ENCODE assay signal across 8 mouse cellular contexts in genomic region chr16:48750145-48750827, GRCm38 (mm10). TPM values are rescaled to one million over a fixed set of nuclear protein-coding genes. Genes with fewer than 3 reads are reported as not detected.
DNase-seq lines count a peak whose midpoint lies in the region; ATAC-seq lines count a peak whose summit lies in the region.

No protein-coding gene starts in this region.

- no peaks in the 10 kb centered on the region; the same call in none of the 2 replicates for H3K4me1 ChIP-seq in hindbrain, embryonic 13.5 days (replicated peaks)

- H3K36me3 ChIP-seq in hindbrain, embryonic 13.5 days: no peaks in the 10 kb centered on the region

- H3K27me3 ChIP-seq in hindbrain, embryonic 13.5 days: no peaks in the 10 kb centered on the region

- no peak for ATAC-seq in hindbrain, embryonic 13.5 days (ENCODE audit: low FRiP score)

- no peaks in the 10 kb centered on the region for H3K9me3 ChIP-seq in hindbrain, embryonic 13.5 days

- whole genome bisulfite sequencing in hindbrain, embryonic 13.5 days: 21% methylated on average over 26 of the region's 26 CpGs

- peak overlapping the region; percentile 52 for H3K4me2 ChIP-seq in hindbrain, embryonic 13.5 days

- H3K9ac ChIP-seq in hindbrain, embryonic 13.5 days: no peak overlapping the region

- H3K4me3 ChIP-seq in hindbrain, embryonic 13.5 days: peak overlapping the region; percentile 4; the same call in 1 of the 2 replicates

- H3K27ac ChIP-seq in hindbrain, embryonic 13.5 days: no peak overlapping the region

- DNase-seq in kidney, postnatal 10 days: peak; percentile 4
- DNase-seq in kidney, postnatal 14 days: no peak
- DNase-seq in embryo, embryonic 10.5 days (ENCODE audit: low spot score): peak; percentile 10
- DNase-seq in neural tube, embryonic 10.5 days (ENCODE audit: extremely low spot score, low spot score): peak; percentile 16
- no peak for DNase-seq in thymus, postnatal 25 days
- no peak for DNase-seq in thymus, adult 18-20 months
- no peak for DNase-seq in spleen, postnatal 4 days (ENCODE audit: low spot score in 2 of 2)

RNA-seq across cellular contexts. Expression of gene Trat1, which starts 21.5 kb away (rescaled TPM):
- 0.10 and 0.18 TPM in 2 replicates for polyA plus RNA-seq in hindbrain, embryonic 13.5 days (2015; fragmentation: Nextera tagmentation; extraction: Ambion mirVana)

Comparison
In these comparisons a context has a peak if more than half of its experiments do, and no peak if none do; other contexts are left out.
1. DNase-seq: peak in kidney, postnatal 10 days (single experiment), embryo, embryonic 10.5 days (single experiment) and neural tube, embryonic 10.5 days (single experiment); none in kidney, postnatal 14 days (single experiment), thymus, postnatal 25 days (single experiment), thymus, adult 18-20 months (0 of 2) and spleen, postnatal 4 days (0 of 2).